Mouse (Mus musculus): ENCODE data around the gene Dip2b.

DNA sequence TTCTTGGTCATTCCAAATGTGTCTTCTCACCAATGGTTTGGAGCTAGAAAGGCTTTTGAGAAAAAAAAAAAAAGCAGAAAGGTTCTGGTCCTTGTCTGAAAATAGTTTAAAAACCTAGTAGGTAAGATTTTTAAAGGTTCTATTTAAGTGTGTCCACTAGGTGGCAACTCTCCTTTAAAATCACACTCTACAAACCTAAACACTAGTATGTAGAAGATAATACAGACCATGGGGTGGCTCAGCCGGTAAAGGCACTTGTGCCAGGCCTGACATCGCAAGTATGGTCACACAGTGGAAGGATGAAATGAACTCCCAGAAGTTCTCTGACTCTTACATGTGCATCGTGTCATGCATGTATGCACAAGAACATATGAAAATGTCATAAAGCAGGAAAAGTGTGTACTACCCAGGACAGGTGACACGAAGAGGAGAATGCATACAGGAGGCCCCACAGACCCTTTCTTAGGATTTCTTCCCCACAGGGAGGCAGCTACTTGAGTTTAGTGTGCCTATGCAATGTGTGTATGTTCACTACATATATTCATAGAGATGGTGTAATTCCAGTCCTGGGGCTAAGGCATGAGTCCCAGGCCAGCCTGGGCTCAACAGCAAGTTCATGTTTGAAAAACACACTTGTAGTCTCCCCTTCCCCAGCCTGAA, 224.9 kb downstream of the Dip2b start:
- TF ChIP-seq CTCF (IDR thresholded peaks at IDR 0.05; ENCODE audit: low read depth, low read length) (peak; percentile 0), POLR2A (IDR thresholded peaks at IDR 0.05; ENCODE audit: insufficient read depth, low read length) (no peak)

Measured in ES-Bruce4 (cell line).